Mouse (Mus musculus): Measurements from ENCODE around the gene Khsrp. TPM values are rescaled to one million over a fixed set of nuclear protein-coding genes. Genes with fewer than 3 reads are reported as not detected.
A peak's percentile ranks its signal among the peaks of the same experiment; 100 is the strongest.
"Not testable (repeated sequence)": the region's sequence is repeated elsewhere in the genome, so short reads cannot be mapped to it uniquely, and the experiment has no call there.

Khsrp gene
- 100 to 1,000 TPM; 105 to 118 (median 111) TPM for total RNA-seq (2022)

GRCm38 (mm10) chr17:57030931-57031660, at the start of gene Khsrp:
Gene Khsrp (minus strand): TSS chr17:57031522.
- no peak for DNase-seq (ENCODE audit: low spot score in 2 of 2)

- no peak for DNase-seq (ENCODE audit: low spot score in 2 of 2)
Observed at GRCm38 (mm10) chr17:57079919-57080318, 48.6 kb upstream of the Khsrp start.

- no peak for DNase-seq (ENCODE audit: low spot score in 2 of 2)
Observed at GRCm38 (mm10) chr17:57078336-57078735, 47.0 kb upstream of the Khsrp start, which contains the start of gene Dennd1c. Gene Dennd1c (minus strand): TSS chr17:57078514.

- DNase-seq (ENCODE audit: low spot score in 2 of 2), result no peak
Observed at GRCm38 (mm10) chr17:57076916-57077315, 45.6 kb upstream of the Khsrp start.

- DNase-seq (ENCODE audit: low spot score in 2 of 2), result no peak
Observed at GRCm38 (mm10) chr17:57070699-57071098, 39.4 kb upstream of the Khsrp start.

GRCm38 (mm10) chr17:57070272-57070671, 39.0 kb upstream of the Khsrp start:
- DNase-seq (ENCODE audit: low spot score in 2 of 2), result no peak

GRCm38 (mm10) chr17:57066908-57067307, 35.6 kb upstream of the Khsrp start:
- no peak for DNase-seq (ENCODE audit: low spot score in 2 of 2)

GRCm38 (mm10) chr17:57063031-57063430, 31.7 kb upstream of the Khsrp start:
- no peak for DNase-seq (ENCODE audit: low spot score in 2 of 2)

GRCm38 (mm10) chr17:57062548-57062947, 31.2 kb upstream of the Khsrp start:
- no peak for DNase-seq (ENCODE audit: low spot score in 2 of 2)

GRCm38 (mm10) chr17:57062011-57062521, 30.7 kb upstream of the Khsrp start:
- DNase-seq (ENCODE audit: low spot score in 2 of 2), result no peak

GRCm38 (mm10) chr17:57061069-57061468, 29.7 kb upstream of the Khsrp start:
- DNase-seq (ENCODE audit: low spot score in 2 of 2), result no peak

GRCm38 (mm10) chr17:57060231-57060801, 29.0 kb upstream of the Khsrp start:
- DNase-seq (ENCODE audit: low spot score in 2 of 2), result peak; percentile 94 to 96

- DNase-seq (ENCODE audit: low spot score in 2 of 2), result peak; percentile 73 to 74
Observed at GRCm38 (mm10) chr17:57059486-57059977, 28.2 kb upstream of the Khsrp start, which contains the start of gene Slc25a23. Gene Slc25a23 (minus strand): TSS chr17:57059863.

- DNase-seq (ENCODE audit: low spot score in 2 of 2), result no peak
Observed at GRCm38 (mm10) chr17:57058891-57059485, 27.7 kb upstream of the Khsrp start, which contains the start of gene Crb3. Gene Crb3 (plus strand): TSS chr17:57059105.

GRCm38 (mm10) chr17:57056246-57056645, 24.9 kb upstream of the Khsrp start:
- no peak for DNase-seq (ENCODE audit: low spot score in 2 of 2)

GRCm38 (mm10) chr17:57051679-57052078, 20.4 kb upstream of the Khsrp start:
- not testable (repeated sequence) for DNase-seq (ENCODE audit: low spot score in 2 of 2)

GRCm38 (mm10) chr17:57048816-57049215, 17.5 kb upstream of the Khsrp start:
- no peak for DNase-seq (ENCODE audit: low spot score in 2 of 2)

GRCm38 (mm10) chr17:57047406-57047805, 16.1 kb upstream of the Khsrp start:
- no peak for DNase-seq (ENCODE audit: low spot score in 2 of 2)

- no peak for DNase-seq (ENCODE audit: low spot score in 2 of 2)
Observed at GRCm38 (mm10) chr17:57041554-57041953, 10.2 kb upstream of the Khsrp start, which contains the start of gene Slc25a41. Gene Slc25a41 (minus strand): TSS chr17:57041654.

GRCm38 (mm10) chr17:57038978-57039377, 7.7 kb upstream of the Khsrp start:
- DNase-seq (ENCODE audit: low spot score in 2 of 2), result no peak

GRCm38 (mm10) chr17:57032854-57033253, 1.5 kb upstream of the Khsrp start:
- DNase-seq (ENCODE audit: low spot score in 2 of 2), result no peak
